Mouse (Mus musculus) regulatory T cell (primary cell): ENCODE data around the gene Btg2.

Experiments used
- in situ Hi-C: fragments of 300-600 bp; cut with MboI, MseI; formaldehyde crosslinking; loops from one replicate; pipeline ENCODE4 v1.15.1; 2025; ENCODE audit warnings: high pct_unique_total_duplicates

Gene Btg2

GRCm38 (mm10) chr1:134097956-134098725, 19.2 kb upstream of the Btg2 start:
- in situ Hi-C loops = no loop called here

GRCm38 (mm10) chr1:134097080-134097855, 18.3 kb upstream of the Btg2 start:
- in situ Hi-C loops = no loop called here

DNA sequence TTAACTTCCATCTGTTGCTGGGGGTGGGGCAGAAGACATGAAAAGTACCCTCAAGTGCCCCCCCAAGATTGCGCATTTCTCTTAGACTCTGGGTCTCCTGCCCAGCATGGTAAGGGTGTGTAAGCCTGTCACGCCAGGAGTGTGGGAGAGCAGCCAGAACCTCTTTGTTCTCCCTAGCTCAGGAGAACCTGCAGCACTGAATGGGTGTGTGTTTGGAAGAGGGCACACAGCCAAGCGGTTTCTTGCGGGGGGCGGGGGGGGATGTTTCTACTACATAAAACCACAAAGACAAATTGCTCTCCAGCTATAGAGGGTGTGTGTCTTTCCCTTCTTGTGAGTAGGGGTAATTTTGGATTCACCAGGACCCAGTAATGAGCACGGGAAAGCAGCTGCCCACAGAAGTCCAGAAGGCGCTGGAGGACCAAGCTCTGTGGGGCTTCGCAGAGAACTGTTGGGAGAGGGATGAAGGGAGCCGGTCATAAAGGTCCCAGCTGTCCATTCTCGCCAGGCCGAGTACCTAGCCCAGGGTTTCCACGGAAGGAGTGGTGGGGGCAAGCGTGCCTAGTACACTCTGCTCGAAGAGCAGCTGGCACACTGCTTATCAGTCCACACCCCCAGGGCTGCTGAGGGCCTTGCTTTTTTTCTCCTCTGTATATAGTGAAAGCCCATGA, 17.5 kb upstream of the Btg2 start:
- in situ Hi-C loops = no loop called here

DNA sequence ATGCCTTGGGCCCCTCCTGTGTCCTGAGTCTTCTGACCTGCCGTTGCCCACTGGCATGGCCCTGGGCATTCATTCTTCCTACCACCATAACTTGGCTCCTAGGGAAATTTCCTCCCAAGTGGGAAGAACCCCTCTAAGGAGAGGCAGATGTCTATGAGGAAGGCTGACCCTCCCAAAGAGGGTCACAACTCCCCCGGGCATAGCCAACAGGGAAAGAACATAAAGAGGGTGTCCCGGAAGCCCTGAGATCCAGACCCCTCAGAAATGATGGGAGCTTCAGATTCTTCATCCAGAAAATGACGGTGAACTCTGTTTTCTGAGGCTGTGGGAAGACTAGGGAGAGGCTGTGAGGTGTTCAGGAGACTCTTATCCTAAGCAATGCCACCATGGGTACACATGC, 16.8 kb upstream of the Btg2 start:
- in situ Hi-C loops = no loop called here

DNA sequence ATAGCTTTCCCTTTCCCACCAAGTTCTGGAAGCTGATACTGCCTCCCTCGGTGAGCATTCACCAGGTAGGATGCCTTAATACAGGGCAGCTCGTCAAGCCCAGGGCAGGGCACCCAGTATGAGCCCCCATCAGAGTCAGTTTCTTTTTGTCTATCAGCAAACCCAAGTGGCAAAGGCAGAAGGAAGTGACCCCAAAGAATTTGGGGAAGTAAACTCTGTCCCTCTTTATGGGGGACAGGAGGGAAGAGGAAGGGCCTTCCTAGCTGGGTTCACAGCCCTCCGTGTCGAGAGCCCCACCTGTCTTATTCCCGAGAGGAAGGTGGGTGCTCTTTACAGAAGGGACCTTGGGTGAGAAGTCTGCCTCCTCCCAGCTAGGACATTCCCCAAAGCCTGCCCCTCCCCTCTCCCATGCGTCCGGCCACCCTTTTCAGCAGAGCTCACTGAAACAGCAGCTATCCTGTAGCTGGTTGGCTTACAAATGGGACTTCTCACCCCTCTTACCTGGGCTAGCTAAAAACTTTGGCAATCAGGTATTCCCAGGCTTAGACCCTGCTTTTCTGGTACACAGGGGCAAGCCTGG, 16.2 kb upstream of the Btg2 start:
- in situ Hi-C loops = no loop called here

DNA sequence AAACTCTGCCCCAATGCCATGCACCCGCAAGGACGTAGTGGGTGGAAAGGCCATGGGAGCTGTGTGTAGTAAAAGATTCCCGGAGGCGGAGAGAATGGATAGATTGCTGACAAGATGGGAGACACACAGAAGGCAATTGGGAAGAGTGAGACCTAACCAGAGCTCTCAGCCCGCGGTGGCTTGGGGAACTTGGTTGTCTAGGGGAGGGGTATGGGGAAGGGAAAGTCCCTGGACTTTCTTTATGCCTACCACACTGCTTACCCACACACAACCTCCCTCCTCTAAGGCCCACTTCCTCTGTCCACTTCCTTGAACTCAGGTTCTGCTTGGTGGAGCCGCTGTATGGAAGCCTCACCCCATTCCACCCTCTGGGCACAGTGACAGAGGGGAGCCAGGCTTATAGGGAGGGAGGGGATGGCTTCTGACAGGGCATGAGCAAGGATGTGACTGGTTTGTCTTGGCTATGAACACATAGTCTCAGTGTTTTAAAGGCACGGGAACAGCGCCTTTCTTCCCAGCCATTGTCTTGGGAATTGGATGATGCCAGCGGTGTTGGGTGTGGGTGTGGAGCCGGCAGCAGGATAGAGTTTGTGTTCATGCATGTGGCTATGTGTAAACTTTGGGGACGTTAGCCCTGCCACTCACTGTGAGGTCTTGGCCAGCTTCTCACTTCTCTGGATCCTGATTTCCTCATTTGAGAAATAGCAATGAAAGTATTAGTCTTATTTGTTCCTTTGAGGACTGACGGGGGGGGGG, 15.0 kb upstream of the Btg2 start:
- in situ Hi-C loops = no loop called here

GRCm38 (mm10) chr1:134092852-134093770, 14.2 kb upstream of the Btg2 start:
- in situ Hi-C loops = no loop called here

GRCm38 (mm10) chr1:134092368-134092767, 13.4 kb upstream of the Btg2 start:
- in situ Hi-C loops = no loop called here

- in situ Hi-C loops = no loop called here
Measured at GRCm38 (mm10) chr1:134091851-134092250, 12.9 kb upstream of the Btg2 start.

GRCm38 (mm10) chr1:134089074-134089473, 10.2 kb upstream of the Btg2 start:
- in situ Hi-C loops = no loop called here

- in situ Hi-C loops = no loop called here
Measured at GRCm38 (mm10) chr1:134086811-134087398, 8.0 kb upstream of the Btg2 start.

DNA sequence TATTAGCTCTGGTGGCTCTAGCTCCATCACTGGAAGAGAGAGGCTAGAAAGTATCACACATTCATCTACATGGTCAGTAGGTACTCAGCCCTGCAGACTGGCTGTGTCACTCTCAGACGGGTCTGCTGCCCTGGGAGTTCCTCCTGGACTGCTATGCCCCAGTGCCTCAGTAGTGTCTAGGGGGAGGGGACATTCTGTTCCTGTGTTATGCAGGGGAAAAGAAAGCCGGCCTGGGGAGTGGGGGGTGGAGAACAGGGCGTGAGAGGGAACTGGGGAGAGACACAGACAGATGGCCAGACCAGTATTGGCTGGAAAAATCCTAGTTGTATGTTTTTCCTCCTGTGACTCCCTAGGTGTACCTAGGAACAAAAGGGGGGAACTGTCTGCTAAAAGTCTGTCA, 7.1 kb upstream of the Btg2 start:
- in situ Hi-C loops = no loop called here

DNA sequence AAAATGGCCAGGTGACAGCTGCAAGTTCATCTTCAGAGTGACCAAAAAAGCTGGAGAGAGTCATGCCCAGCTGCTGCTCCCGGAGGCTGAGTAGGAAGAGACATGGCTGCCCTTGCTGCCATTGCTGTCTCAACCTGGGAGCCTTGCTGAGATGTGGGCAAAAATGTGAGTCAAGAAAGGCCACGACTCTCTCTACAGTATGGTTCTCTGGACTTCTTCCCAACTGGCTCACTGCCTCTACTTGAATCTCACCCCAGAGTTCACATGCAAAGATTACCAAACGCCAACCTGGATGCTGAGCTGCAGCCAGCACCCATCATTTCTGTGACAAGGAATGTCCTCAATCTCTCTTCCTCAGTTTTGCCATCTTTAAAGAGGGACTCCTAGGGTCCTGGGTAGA, 5.2 kb upstream of the Btg2 start:
- in situ Hi-C loops = no loop called here

GRCm38 (mm10) chr1:134083676-134084075, 4.8 kb upstream of the Btg2 start:
- in situ Hi-C loops = no loop called here

- in situ Hi-C loops = no loop called here
Measured at GRCm38 (mm10) chr1:134082987-134083516, 4.1 kb upstream of the Btg2 start.

- in situ Hi-C loops = no loop called here
Measured at GRCm38 (mm10) chr1:134080881-134081450, 2.0 kb upstream of the Btg2 start.

GRCm38 (mm10) chr1:134080406-134080805, 1.5 kb upstream of the Btg2 start:
- in situ Hi-C loops = no loop called here

GRCm38 (mm10) chr1:134079477-134080163, 700 bp upstream of the Btg2 start:
- in situ Hi-C loops = no loop called here
